Mouse (Mus musculus) v-Abl transformed pro-B cells (cell line): ENCODE data around the gene Taf1.
"Not testable (repeated sequence)": the region's sequence is repeated elsewhere in the genome, so short reads cannot be mapped to it uniquely, and the experiment has no call there.

ENCODE experiments used
- in situ Hi-C, 2 experiments: fragments of 400-800 bp; cut with MboI; formaldehyde crosslinking; loops; one replicate each; pipeline ENCODE4 v1.15.1; 2025; ENCODE audit not compliant: unreplicated experiment in 2 of 2

Gene Taf1

GRCm38 (mm10) chrX:101532347-101533221 lies at the start of gene Taf1:
Gene Taf1, plus strand, starts transcription at chrX:101532734.
- in situ Hi-C loops, result no loop called here

- in situ Hi-C loops, result not testable (repeated sequence)
These were observed 45.9 kb upstream of the Taf1 start for GRCm38 (mm10) chrX:101486487-101487152.

DNA sequence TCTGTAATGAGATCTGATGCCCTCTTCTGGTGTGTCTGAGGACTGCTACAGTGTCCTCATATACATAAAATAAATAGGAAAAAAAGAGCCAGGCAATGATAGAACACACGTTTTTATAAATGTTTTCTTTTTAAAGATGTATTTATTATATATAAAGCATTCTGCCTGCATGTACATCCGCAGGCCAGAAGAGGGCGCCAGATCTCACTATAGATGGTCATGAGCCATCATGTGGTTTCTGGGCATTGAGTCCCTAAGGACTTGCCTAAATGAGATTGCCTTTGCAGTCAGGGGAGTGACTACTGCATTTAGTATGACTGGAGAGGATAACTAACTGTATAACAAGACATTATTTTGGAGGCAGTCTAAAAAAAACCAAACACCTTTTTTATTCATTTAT lies 27.9 kb upstream of the Taf1 start:
- in situ Hi-C loops, result loop anchor here (10.0 to 25.0 kb wide), 4 partner anchors 270 to 742 kb away; partner anchors contain the start of genes 8030474K03Rik (in 1 of the 2), Dlg3 (in 1 of the 2) and Gm4779 (in 1 of the 2)

DNA sequence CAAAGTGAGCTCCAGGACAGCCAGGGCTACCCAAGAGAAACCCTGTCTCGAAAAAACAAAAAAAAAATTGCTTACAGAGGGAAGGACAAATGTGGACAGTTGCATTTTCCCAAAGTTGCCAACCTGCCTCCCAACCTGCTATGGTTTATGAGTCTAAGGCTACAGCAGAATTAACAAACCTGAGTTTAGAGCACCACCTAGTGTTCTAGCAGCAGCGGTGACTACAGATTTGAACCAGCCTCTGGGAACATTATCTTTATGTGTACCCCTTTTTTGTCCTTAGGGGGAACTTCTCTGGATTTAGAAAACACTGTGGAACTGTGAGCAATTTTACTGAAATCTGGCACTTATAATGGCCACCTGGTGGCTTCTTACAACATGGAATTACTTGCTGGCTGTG lies 16.8 kb upstream of the Taf1 start:
- in situ Hi-C loops, result loop anchor here (25.0 kb wide), 3 partner anchors 272 to 753 kb away; partner anchors contain the start of genes 8030474K03Rik (in 1 of the 2), Dlg3 (in 1 of the 2) and Gm4779 (in 1 of the 2)

- in situ Hi-C loops, result loop anchor here (25.0 kb wide), 3 partner anchors 269 to 756 kb away; partner anchors contain the start of genes 8030474K03Rik (in 1 of the 2), Dlg3 (in 1 of the 2) and Gm4779 (in 1 of the 2)
These were observed 14.5 kb upstream of the Taf1 start for GRCm38 (mm10) chrX:101518006-101518405.

DNA sequence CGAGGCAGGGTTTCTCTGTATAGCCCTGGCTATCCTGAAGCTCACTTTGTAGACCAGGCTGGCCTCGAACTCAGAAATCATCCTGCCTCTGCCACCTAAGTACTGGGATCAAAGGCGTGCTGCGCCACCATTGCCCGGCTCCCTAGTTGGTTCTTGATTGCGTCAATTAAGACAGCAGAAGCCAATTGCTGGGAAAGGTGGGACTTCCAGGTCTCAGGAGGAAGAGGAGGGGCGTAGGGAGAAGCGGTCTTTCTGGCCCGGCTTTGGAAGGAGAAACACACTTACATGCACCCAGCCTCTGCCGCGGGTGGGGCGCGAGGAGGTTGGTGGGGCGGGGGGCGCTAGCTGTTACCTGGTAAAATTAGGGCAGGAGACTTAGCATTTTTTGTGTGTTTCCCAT lies 10.5 kb upstream of the Taf1 start:
- in situ Hi-C loops, result loop anchor here (25.0 kb wide), 3 partner anchors 265 to 760 kb away; partner anchors contain the start of genes 8030474K03Rik (in 1 of the 2), Dlg3 (in 1 of the 2) and Gm4779 (in 1 of the 2)

GRCm38 (mm10) chrX:101527356-101527755 lies 5.2 kb upstream of the Taf1 start:
- in situ Hi-C loops, result no loop called here

DNA sequence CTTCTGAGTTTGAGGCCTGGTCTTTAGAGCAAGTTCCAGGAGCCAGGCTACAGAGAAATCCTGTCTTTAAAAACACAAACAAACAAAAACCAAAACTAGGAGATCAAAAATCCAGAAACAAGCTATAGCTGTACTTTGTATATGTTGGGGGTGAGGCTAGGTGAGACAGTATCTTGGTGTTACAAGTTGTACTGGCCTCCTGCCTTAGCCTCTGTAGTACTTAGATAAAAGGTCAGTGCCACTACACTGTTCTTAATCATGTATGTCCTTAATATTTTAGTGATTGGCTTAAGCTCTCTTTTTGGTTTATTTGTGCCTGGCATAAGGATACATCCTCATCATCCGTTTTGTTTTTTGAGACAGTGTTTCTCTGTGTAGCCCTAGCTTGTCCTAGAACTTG lies 52.9 kb downstream of the Taf1 start:
- in situ Hi-C loops, result no loop called here

- in situ Hi-C loops, result no loop called here
These were observed 83.6 kb downstream of the Taf1 start for GRCm38 (mm10) chrX:101616183-101616582.

GRCm38 (mm10) chrX:101617889-101618288 lies 85.4 kb downstream of the Taf1 start:
- in situ Hi-C loops, result no loop called here

DNA sequence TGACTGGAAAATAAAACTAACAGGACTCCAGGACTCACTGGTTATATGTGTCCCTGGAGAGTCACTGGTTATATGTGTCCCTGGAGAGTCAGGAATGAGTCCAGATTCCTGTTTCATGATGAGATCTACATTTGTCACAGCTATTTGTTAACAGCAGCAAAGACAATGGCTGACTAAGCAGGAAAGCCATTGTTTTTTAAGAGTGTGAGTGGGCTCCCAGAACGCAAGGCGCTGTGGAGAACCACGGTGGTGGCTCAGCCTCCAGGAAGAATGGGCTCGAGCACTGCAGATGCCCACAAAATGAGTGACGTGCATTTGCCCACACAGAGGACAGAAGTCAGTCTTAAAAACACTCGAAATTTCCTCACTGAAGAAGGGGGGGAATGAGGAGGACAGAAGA lies 87.8 kb downstream of the Taf1 start:
- in situ Hi-C loops, result no loop called here

DNA sequence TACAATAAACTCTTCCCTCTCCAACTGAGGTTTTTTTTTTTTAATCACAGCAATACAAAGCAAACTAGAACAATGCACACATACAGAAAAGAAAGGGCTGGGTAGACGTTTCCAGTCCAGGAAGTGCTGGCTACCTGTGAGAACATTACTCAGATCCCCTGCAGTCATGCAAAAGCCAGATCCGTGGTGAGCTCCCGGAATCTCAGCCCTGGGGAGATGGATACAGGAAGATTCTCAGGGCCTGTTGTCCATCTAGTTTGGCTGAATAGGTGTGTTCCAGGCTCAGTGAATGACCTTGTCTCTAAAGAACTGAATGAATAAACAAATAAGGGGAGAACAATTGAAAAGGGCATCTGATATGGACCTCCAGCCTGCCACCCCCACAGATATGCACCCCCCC lies 90.0 kb downstream of the Taf1 start:
- in situ Hi-C loops, result no loop called here

DNA sequence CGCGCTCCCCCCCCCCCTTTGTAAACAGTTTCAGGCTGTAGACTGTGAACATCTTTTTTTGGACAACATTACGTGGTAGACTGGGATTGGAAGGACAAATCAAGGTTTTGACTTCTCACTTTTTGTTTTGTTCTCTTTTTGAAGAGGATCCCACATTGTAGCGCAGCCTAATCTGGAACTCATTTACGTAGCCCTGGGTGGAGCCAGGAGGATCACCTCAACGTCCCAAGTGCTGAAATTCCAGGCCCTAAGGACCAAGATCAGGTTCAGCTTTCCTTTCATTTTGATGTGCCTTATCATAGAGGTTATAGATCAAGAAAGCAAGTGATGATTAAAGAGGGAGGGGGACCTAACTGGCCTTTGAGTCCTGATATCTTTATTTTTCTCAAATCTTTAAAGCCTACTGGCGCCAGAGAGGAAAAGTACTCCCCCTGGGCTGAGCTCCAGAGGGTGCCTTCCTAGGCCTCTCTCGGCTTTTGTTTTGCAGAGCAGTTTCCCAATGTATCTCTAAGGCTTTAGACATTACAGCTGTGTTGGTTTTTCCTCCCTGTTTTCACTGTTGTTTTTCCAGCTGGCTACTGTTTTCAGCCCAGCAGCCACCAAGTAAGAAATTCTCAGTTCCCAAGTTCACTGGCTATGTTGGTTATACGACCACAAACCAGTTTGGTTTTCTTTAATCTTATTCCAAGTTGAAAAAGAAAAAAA lies 104.4 kb downstream of the Taf1 start:
- in situ Hi-C loops, result loop anchor here in 1 of 2 experiments (25.0 kb wide), 1 partner anchor 375 kb away; the partner anchor contains the start of genes Foxo4, Gm20489, Gm614 and Il2rg

- in situ Hi-C loops, result loop anchor here in 1 of 2 experiments (25.0 kb wide), 1 partner anchor 377 kb away; the partner anchor contains the start of genes Foxo4, Gm20489, Gm614 and Il2rg
These were observed 106.3 kb downstream of the Taf1 start for GRCm38 (mm10) chrX:101638856-101639255.

- in situ Hi-C loops, result loop anchor here in 1 of 2 experiments (25.0 kb wide), 1 partner anchor 377 kb away; the partner anchor contains the start of genes Foxo4, Gm20489, Gm614 and Il2rg
These were observed 106.8 kb downstream of the Taf1 start for GRCm38 (mm10) chrX:101639306-101639705.

DNA sequence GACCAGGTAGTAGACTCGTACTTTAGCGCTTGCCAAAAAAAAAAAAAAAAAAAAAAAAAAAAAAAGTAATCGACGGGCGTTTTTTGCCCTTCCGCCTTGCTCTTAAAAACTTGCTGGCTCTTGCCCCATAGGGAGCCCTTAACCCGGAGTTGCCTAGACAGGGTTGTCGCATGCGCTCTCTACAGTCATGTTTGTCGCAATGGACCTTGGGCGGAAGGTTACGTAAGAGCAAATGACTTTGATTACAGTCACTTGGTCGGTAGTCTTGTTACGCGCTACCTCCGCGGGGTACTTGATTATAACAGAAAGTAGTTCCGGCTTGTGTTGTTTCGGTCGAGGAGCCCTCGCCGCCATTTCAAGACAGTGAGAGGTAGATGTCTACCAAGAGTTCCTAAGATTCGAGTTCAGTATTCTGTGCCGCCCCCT lies 107.2 kb downstream of the Taf1 start, which contains the start of gene Ogt:
Gene Ogt (plus strand): TSS at position 320 of the 426 bp plus-strand sequence.
- in situ Hi-C loops, result loop anchor here in 1 of 2 experiments (25.0 kb wide), 1 partner anchor 377 kb away; the partner anchor contains the start of genes Foxo4, Gm20489, Gm614 and Il2rg

- in situ Hi-C loops, result loop anchor here in 1 of 2 experiments (25.0 kb wide), 1 partner anchor 378 kb away; the partner anchor contains the start of genes Foxo4, Gm20489, Gm614 and Il2rg
These were observed 107.9 kb downstream of the Taf1 start for GRCm38 (mm10) chrX:101640194-101641160.

DNA sequence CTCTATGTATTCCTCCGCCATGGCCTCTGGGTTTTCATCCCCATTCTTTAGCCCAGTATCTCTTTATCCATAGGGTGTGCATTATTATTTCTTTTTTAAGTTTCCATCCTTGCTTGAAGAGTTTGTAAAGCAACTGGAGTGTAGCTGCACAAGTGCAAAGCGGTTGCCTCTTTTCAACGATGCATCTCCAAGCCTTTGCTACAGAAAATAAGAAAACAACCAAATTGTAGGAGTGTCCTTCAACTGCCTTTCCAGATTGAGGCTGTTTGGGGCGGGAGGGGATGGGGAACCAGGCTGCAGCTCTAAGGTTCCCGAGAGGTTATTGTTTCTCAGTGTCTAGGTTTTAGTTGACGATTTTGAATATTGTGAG lies 108.6 kb downstream of the Taf1 start:
- in situ Hi-C loops, result loop anchor here in 1 of 2 experiments (25.0 kb wide), 1 partner anchor 379 kb away; the partner anchor contains the start of genes Foxo4, Gm20489, Gm614 and Il2rg
